Mouse (Mus musculus): ENCODE data around the gene Orai3. TPM values are rescaled to one million over a fixed set of nuclear protein-coding genes. Genes with fewer than 3 reads are reported as not detected.
"Not testable (repeated sequence)": the region's sequence is repeated elsewhere in the genome, so short reads cannot be mapped to it uniquely, and the experiment has no call there.

Gene Orai3
- 10 to 100 TPM; 10.2 to 12.3 TPM for total RNA-seq (2021)
- long read RNA-seq, experiment 1, transcript Orai3-201 (2 exons, 1,996 nt) = major isoform, 15 of 15 reads
- long read RNA-seq, experiment 1, partial matches to known transcripts = 0 of 15 reads
- long read RNA-seq, experiment 1, other reads (novel, unspliced or antisense) = 0 of 15 reads
- long read RNA-seq, experiment 2, transcript Orai3-201 (2 exons, 1,996 nt) = major isoform, 15 of 16 reads
- long read RNA-seq, experiment 2, partial matches to known transcripts = 0 of 16 reads
- long read RNA-seq, experiment 2, other reads (novel, unspliced or antisense) = 0 of 16 reads

DNA sequence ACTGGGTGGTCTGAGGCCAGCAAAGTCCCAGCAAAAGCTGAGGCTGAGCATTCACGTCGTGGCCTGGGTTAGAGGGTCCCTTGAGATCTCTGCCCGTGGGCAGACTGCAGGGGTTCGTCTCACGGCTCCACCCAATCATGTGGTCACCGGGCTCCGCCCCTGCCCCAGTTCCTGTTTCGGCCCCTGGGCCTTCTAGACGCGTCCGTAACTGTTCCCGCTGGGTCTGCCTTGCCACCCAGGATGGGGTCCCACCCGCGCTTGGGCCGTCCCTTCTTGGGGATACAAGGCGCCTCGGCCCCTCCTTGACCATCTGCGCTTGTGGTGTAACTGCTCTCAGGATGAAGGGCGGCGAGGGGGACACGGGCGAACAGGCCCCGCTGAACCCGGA lies at the start of gene Orai3:
TSS of gene Orai3 (plus strand) at position 165 of the 388 bp plus-strand sequence.
- DNase-seq = peak; percentile 82

DNA sequence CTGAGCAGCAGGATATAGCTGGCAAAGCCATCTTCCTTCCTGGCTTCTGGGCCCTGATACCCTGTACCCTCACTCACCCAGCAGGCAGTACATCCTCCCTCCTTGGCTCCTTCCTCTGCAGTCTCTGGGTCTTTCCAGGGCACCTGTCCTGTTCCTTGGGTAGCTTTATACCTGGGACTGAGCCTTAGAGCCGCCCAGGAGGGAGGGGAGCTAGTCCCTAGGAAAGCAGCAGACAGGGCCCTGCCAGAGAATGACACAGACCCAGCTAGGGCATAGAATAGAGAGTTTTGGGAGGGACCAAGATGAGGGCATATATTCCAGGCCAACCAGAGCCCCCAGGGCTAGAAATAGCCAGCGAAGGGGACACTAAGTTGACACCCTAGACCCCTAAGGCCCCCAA lies 44.1 kb upstream of the Orai3 start:
- no peak for DNase-seq

DNA sequence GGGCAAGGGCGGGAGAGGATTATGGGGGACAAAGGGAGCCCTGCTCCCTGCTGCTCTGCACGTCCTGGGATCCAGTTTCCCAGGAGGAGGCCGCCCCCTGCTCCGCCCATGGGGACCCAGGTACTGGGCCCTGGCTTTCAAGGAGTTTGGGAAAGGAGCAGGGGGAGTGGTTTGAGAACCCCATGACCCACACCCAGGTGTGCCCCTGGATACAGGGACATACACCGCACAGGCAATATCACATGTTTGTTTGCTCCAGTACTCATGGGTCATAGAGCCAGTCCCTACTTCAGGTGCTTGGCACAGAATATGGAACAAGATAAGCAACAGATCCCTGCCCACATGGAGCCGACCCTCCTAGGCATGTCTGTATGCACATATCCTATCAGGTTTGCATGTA lies 43.7 kb upstream of the Orai3 start:
- DNase-seq = no peak

DNA sequence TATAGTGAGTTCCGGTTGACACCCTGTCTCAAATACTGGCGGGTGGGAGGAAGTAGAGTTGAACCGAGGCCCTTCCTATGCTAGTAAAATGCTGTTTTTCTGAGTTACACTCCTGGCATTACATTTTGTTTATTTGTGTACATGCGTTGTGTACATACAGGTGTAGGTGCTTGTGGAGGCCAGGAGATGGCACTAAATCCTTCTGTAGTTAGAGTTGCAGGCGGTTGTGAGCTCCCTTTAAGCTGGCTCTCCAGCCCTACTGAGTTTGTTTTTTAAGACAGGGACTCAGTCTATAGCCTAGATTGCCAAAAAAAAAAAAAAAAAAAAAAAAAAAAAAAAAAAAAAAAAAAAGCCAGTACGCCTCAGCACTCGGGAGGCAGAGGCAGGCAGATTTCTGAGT lies 41.7 kb upstream of the Orai3 start:
- no peak for DNase-seq

DNA sequence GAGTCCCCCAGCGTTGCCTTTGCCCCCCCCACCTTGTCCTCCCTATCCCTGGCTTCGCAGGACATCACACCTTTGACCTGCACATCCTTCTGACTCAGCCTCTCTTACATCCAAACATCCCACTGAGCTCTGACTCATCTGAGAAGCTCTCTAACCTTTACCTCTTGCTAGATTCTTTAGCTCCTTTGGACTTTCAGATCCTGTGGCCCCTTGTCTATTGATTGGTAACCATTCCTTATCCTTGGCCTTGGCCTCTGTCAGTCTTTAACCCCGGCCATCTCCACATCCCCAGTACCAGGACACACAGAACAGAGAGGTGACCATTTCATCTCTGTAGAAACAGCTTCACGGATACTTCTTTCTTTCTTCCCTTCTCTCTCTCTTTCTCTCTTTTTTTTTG lies 39.4 kb upstream of the Orai3 start:
- DNase-seq = no peak

DNA sequence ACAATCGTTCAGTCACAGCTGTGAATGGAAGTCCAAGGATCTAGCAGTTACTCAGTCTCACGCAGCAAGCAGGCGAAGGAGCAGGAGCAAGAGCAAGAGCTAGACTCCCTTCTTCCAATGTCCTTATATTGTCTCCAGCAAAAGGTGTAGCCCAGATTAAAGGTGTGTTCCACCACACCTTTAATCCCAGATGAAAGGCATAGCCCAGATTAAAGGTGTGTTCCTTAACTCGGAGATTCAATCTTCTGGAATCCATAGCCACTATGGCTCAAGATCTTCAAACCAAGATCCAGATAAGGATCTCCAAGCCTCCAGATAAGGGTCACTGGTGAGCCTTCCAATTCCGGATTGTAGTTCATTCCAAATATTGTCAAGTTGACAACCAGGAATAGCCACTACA lies 37.5 kb upstream of the Orai3 start, which contains the start of gene Ctf2:
TSS of gene Ctf2 (minus strand) at position 101 of the 400 bp plus-strand sequence.
- not testable (repeated sequence) for DNase-seq

DNA sequence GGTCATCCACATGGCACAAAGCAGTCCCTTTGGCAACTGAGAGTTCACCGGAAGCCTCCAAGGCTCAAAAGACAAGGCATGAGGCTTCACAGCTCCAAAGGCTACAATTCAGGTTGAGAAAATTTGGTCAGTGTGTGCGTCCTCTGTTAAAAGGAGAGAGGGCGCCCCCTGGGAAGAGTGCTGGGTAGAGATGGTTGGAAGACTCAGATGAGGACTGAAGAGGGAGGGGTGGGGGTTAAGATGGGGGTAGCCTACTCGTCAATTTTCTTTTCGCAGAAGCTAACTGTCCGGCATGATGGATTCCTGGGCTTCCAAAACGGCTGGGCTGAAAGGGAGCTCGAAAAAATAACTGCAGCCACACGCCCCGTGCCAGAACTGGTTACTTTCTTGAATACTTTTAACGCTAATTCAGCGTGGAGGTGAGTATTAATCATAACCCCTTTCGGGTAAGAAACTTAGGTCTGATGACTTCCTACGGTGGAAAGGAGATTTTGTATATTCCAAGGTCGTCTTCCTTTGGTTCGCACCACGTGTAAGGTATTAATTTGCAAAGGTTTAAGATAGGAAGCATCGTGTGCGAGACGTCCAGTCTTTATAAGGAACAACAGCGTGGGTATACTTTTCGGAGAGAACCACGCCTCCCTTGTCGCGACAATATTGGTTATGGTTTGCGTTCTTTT lies 25.1 kb upstream of the Orai3 start, which contains the start of gene Fbxl19:
TSS of gene Fbxl19 (plus strand) at position 178 of the 680 bp plus-strand sequence.
- peak; percentile 72 for DNase-seq

DNA sequence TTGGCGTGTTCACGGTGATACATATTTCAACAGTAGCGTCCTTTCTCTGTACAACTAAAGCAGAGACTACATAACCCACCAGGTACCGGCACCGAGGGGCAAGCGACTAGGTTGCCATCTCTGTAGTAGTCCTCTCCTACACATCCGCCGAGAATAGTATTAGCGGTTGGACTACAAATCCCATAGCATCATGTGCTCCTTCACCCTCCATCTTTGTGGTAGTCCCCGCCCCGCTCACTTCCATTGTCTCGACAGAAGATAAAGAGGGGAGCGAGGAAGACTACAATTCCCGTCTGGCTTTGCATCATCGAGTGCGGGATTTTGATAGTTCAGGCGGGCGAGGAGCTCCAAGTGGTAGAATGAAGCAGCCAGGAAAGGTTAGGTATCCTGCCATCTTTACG lies 24.4 kb upstream of the Orai3 start:
- peak; percentile 83 for DNase-seq

DNA sequence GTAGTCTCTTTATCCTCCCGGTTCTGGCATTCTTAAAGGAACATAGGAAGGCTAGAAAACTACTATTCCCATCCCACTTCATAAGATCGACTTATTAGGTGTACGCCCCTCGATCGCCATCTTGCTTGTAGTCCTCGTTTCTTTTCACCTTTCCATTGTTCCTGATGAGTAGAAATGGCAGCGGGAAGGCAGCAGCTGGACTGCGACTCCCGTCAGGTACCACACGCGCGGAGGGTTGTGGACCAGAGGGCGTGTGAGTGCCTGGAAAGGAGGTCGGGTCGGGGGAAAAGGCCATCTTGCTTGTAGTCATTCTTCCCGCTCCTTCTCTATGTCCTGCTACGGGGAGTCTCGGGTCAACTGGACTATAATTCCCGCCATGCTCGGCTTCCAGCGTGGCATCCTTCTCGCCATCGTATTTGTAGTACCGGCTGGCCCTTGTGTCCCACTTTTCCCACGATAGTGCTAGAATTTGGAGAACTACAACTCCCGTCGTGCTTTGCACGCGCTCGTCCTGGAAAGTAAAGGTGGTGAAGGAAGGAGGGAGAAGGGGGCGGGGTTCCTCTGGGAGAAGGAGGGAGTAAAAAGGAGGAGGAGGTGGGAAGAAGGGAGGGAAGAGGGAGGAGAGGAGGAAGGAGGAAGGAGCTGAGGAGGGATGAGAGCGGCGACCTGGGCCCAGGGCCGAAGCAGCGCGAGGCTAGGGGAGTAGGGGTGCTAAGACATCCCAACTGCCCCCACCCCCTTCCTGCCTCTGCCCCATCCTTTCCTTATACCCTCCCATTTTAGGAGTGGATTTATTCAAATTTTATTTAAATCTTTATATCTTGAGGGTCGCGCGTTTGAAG lies 23.7 kb upstream of the Orai3 start:
- peak; percentile 85 for DNase-seq

DNA sequence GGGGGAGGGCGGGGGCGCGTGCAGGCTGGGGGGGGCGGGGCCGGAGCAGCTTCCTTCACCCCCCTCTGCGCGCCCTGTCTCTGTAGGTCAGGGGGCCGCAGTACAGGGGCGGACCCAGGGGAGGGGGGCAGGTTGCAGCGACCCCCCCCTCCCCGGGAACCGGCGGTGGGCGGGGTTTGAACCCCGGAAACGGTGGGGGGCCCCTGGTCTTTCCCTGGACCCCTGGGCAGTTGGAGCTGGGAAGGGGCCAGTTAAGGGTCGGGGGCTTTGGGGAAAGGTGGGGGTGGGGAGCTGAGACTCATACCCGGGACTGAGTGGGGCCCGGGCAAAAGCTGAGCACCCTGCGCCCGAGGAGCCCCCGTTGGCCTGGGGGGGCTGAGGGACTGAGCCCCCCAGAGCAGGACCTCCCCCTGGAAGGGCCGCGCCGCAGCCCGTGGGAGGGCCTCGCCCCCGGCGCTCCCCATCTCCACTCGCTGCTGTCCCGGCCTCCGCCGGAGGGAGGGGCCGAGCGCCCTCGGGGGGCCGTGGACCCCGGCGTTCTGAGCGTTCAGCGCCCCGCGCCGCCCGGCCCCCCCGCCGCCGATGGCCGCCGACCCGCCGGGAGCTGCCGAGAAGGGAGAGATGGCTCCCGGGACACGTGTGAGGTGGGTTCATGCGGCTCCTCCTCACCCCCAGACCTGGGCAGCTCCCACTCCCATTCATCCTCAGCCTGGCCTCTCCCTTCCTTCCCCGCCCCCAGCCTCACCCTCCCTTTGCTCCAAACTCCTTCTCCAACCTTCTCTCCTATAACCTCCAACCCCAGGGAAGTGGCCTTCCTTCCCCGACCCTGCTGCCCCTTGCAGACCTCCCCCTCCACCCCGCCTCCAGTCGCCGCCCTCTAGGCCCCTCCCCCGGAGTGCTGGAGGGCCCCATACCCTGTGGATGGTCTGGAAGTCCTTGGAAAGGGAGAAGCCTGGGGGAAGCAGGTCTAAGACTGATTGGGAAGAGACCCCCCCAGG lies 22.8 kb upstream of the Orai3 start:
- DNase-seq = peak; percentile 37

DNA sequence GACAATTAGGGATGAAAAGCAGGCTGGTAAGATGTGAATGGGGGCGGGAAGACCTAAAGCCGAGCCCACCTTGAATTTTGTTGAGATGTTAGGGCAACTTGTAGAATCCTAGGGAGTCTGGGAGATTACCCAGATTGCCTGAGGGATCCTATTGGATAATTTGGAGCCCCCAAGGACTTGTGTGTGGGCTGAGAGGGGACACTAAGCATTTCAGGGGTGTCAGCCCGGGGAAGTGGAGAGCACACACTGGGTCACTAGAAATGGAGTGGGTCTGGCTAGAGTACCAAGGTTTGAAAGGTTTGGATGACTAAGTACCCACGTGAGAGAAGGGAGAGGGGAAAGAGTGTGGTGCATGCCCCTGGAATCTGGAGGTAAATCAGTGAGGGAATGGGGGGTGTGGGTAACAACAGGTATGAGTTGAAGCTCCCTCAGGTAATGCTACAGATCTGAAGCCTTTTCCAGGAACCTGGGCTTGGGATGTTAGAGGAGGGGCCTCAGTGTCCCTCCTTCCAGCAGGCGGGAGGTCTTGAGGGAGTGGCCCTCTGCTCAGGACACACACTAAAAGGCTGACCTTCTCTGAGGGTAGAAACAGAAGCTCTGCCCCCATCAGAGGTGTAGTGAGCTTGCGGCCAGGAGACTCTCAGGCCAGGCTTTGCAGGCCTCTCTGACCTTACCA lies 21.9 kb upstream of the Orai3 start:
- DNase-seq = no peak

DNA sequence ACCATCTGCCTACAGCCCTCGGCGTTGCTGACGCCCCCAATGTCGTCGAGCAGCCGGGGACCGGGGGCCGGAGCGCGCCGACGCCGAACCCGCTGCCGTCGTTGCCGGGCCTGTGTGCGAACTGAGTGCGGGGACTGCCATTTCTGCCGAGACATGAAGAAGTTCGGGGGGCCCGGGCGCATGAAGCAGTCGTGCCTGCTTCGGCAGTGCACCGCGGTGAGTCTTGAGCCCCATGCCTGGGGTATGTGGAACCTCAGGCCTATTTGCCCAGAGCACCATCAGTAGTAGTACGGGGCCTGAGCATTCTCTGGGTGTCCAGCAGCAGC lies 21.4 kb upstream of the Orai3 start:
- DNase-seq = no peak

DNA sequence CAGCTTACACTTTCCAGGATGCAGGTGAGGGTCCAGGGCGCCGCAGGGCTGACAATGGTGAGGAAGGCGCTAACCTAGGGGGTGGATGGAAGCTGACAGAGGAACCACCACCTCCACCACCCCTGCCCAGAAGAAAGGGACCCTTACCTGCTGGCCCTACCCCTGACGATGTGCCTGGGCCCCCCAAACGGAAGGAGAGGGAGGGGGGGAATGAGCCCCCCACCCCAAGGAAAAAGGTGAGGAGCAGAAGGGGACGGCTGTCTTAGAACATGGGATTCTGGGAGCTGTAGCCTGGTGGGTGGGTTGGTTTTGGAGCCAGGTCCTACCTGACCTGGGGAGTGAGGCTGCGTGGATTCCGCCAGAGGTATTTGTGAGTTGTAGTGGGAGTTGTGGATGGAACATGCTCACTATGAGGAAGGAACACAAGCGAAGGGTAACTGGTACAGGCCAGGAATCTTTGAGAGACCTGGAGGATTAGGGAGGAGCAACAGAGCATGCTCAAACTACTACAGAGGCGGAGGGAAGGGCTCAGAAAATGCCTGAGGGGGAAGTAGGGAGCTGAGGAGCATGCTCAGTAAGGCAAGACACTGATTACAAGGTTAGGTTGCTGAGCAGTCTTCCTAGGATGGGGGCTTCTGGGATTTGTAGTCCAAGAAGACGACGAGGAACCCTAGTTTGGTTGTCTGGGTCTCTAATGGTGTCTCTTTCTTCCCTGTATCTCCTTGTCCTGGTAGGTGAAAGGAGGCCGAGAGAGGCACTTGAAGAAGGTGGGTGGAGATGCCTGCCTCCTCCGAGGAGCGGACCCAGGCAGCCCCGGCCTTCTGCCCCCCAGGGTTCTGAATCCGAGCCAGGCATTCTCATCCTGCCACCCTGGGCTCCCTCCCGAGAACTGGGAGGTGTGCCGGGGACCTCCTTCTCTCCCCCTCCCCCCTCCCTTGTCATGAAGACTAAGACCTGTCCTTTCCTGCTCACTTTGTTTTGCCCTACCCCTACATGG lies 19.2 kb upstream of the Orai3 start:
- DNase-seq = no peak

DNA sequence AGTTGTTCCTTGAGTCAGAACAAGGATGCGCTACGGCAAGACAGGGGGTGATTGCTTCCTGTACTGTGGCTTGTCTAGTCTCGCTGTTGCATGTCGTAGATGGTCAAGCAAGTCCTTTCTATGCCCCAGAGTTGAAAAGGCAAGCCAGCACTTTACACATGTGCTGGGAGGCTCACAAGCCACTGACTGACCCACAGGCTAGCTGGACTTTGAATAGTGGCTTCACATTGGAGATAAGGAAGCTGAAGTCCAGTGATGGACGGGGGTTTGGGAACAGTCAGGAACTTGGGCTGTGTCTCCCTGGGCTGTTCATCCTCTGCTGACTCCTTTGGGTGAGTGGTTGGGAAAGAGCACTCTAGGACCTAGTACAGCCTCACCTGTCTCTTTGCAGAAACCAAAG lies 18.0 kb upstream of the Orai3 start:
- DNase-seq = no peak

DNA sequence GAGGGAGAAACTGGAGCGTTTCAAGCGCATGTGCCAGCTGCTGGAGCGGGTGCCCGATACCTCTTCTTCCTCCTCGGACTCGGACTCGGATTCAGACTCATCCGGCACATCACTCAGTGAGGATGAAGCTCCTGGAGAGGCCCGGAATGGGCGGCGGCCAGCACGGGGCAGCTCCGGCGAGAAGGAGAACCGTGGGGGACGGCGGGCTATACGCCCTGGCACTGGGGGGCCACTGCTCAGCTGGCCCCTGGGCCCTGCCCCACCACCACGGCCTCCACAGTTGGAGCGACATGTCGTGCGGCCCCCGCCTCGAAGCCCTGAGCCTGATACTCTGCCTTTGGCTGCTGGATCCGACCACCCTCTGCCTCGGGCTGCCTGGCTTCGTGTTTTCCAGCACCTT lies 17.5 kb upstream of the Orai3 start:
- DNase-seq = no peak

DNA sequence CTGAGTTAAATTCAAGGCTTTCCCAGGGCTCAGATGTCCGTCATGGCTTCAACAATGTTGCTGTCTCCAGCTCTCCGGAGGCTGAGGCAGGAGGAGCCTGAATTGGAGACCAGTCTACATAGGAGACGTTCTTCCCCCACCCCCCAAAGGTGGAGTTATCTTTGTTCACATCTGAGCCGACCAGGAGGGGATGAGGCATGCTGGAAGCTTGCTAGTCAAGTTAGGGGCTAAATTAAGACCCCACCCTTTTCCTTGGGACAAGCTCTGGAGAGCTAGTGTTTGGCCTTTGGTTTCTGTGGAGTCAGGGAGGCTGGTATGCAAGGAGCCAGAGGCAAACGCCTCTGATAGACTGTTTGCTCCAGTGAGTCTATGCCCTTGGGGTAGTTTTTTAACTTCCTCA lies 16.5 kb upstream of the Orai3 start:
- DNase-seq = no peak

DNA sequence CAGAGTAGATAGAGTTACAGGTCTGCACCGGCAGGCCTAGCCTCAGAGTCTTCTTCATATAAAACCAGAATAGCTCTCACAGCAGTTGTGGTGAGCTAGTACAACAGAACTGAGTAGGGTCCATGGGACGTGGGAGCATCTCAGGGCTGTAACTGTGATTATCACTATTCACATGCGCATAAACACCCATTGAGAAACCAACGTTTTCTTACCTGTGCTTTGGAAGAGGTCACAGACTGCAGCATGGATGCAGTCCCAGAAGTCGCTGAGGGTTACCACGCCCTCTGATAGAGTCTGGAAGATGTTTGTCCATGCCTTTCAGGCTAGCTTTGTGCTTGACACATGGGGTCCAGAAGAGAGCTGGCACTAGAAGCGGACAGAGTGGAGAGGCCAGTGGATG lies 15.9 kb upstream of the Orai3 start:
- no peak for DNase-seq

DNA sequence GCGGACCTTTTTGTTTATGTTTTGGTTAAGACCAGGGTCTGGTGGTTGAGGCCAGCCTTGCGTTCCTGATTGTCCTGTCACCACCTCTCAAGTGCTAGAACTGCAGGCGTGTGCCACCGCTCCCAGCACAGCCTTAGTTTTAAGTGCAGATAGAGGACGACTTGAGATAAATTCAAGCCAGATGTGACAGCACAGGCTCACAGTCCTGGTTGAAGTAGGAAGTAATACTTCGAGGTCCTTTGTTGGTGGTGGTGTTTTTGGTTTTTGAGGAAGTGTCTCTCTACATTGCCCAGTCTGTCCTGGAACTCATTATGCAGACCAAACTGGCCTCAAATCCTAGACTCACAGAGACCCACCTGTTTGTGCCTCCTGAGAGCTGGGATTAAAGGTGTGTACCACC lies 9.9 kb upstream of the Orai3 start:
- DNase-seq = no peak

DNA sequence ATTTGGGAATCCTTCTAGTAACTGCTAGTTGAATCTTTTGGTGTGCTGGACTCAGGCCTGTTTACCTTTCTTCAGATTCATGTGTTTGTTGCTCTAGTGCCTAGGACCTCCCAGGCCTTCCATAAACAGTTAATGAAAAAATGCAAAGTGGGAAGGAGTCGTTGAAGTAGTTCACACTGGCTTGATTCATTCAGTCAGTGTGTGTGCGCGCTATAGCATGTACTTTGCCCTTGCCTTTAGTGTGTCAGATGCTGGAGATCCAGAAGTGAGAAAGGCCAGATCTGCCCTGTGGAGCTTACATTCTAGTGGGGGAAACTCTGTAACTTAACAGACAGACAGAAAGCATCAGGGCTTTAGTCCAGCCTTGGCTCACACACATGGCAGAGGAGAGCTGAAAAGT lies 9.1 kb upstream of the Orai3 start:
- DNase-seq = no peak

DNA sequence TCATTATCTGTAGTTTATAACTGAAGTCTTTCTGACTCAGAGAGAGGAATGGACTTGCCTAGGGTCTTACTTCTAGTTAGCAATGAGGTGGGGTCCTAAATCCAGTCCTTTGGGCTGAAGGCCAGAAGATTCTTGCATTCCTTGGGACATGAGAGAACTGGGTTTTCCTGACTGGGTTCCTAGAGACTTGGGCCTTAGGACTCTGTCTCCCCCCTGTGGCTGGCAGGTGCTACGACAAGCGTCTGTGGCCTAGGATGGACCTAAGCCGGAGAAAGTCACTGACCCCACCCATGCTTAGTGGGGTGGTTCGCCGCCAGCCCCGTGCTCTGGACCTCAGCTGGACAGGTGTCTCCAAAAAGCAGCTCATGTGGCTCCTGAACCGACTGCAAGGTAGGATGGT lies 8.6 kb upstream of the Orai3 start:
- DNase-seq = peak; percentile 73

All from gastrocnemius, postnatal 10 days (tissue).